Mouse (Mus musculus) hindbrain, postnatal 0 days (tissue): ENCODE results near the gene Hs3st3b1. TPM values are rescaled to one million over a fixed set of nuclear protein-coding genes. Genes with fewer than 3 reads are reported as not detected.

ENCODE experiments used
- ATAC-seq: fragments of 200-750 bp; cut with Nextera tagmentation; 2 replicates; pipeline ENCODE4 v1.8.0; 2017; ENCODE audit warnings: mild to moderate bottlenecking, moderate TSS enrichment, moderate library complexity
- DNase-seq: peaks from one replicate; pipeline ENCODE4 v3.0.0-alpha.2; 2015; ENCODE audit warnings: low spot score
- H3K27ac ChIP-seq: fragments of 300-500 bp; sonication (generic); 2 replicates; pipeline ENCODE4 v1.5.1; 2014; ENCODE audit warnings: mild to moderate bottlenecking
- H3K27me3 ChIP-seq: fragments of 300-500 bp; sonication (generic); 2 replicates; pipeline ENCODE4 v1.6.1; 2014; ENCODE audit warnings: low read length, mixed read lengths; ENCODE audit not compliant: insufficient read depth
- H3K36me3 ChIP-seq: fragments of 300-500 bp; sonication (generic); 2 replicates; pipeline ENCODE4 v1.6.1; 2014; ENCODE audit warnings: low read length, mixed read lengths; ENCODE audit not compliant: insufficient read depth
- H3K4me1 ChIP-seq: fragments of 300-500 bp; sonication (generic); 2 replicates; pipeline ENCODE4 v1.6.1; 2014; ENCODE audit warnings: antibody characterized with exemption, low read length, mixed read lengths; ENCODE audit not compliant: insufficient read depth
- H3K4me2 ChIP-seq: fragments of 300-500 bp; sonication (generic); 2 replicates; pipeline ENCODE4 v1.6.1; 2014; ENCODE audit warnings: low read depth, mild to moderate bottlenecking, low read length, moderate library complexity, mixed read lengths
- H3K4me3 ChIP-seq: fragments of 300-500 bp; sonication (generic); 2 replicates; pipeline ENCODE4 v1.5.1; 2014; ENCODE audit warnings: low read length
- H3K9ac ChIP-seq: fragments of 300-500 bp; sonication (generic); replicated peaks from 2 replicates; pipeline ENCODE4 v1.6.1; 2014; ENCODE audit warnings: mild to moderate bottlenecking, low read length, moderate library complexity, mixed read lengths
- H3K9me3 ChIP-seq: fragments of 300-500 bp; sonication (generic); 2 replicates; pipeline ENCODE4 v1.6.1; 2016; ENCODE audit warnings: low read length, mixed read lengths
- CTCF ChIP-seq: IDR thresholded peaks from 2 replicates; pipeline ENCODE4 v1.5.1; 2016; ENCODE audit warnings: antibody characterized with exemption, control low read depth, low read depth
- WGBS: fragments of 180-500 bp; shearing (Covaris S2); extraction: QIAGEN DNeasy Blood & Tissue Kit; methylation state at CpG from one replicate; pipeline ENCODE4 v1.1.7; 2014; 5-methylcytosine and 5-hydroxymethylcytosine counted together
- polyA plus RNA-seq: library from polyadenylated mRNA; unstranded; fragments of >200 nt; fragmentation: Nextera tagmentation; extraction: Ambion mirVana; gene quantifications from 2 replicates; pipeline ENCODE4 v1.2.1, GENCODE M21; 2015
- total RNA-seq: library from RNA; depleted of rRNA; stranded (reverse); fragments of >200 nt; gene quantifications from 2 replicates; pipeline ENCODE4 v1.2.3, GENCODE M21; 2014

The Hs3st3b1 gene
- total and polyA plus RNA-seq, 2 experiments from 2014 or later, result 2.6 to 13.3 TPM

- H3K9me3 ChIP-seq, result no peaks in the 10 kb centered on the region
- DNase-seq, result peak; percentile 31
- H3K4me3 ChIP-seq, result no peak overlapping the region
- no peaks in the 10 kb centered on the region for H3K36me3 ChIP-seq
- no peak overlapping the region for H3K4me2 ChIP-seq
- no peak for TF ChIP-seq CTCF
- H3K27me3 ChIP-seq, result 0 out of 2 replicates have a peak, but pooled peaks cover 5% of the 10 kb centered on the region
- H3K4me1 ChIP-seq, result no peaks in the 10 kb centered on the region
- no peak overlapping the region for H3K27ac ChIP-seq
- ATAC-seq, result no peak
- 75% methylated on average over 9 of the region's 9 CpGs for WGBS
- no peak overlapping the region for H3K9ac ChIP-seq
These were observed 15.3 kb downstream of the Hs3st3b1 start for GRCm38 (mm10) chr11:63906552-63907353.

- no peaks in the 10 kb centered on the region for H3K27me3 ChIP-seq
- no peak for DNase-seq
- ATAC-seq, result no peak
- no peaks in the 10 kb centered on the region for H3K36me3 ChIP-seq
- no peak overlapping the region for H3K4me2 ChIP-seq
- H3K9ac ChIP-seq, result no peak overlapping the region
- H3K4me3 ChIP-seq, result no peak overlapping the region
- H3K27ac ChIP-seq, result no peak overlapping the region
- no peaks in the 10 kb centered on the region for H3K4me1 ChIP-seq
- TF ChIP-seq CTCF, result no peak
- 38% methylated on average over 4 of the region's 4 CpGs for WGBS
- no peaks in the 10 kb centered on the region for H3K9me3 ChIP-seq
These were observed 17.3 kb downstream of the Hs3st3b1 start for GRCm38 (mm10) chr11:63904787-63905186.

- DNase-seq (peak; percentile 41), ATAC-seq (peak; percentile 32; the same call in 1 of the 2 replicates)
- H3K4me2 ChIP-seq, result no peak overlapping the region
- H3K36me3 ChIP-seq, result no peaks in the 10 kb centered on the region
- WGBS, result 24% methylated on average over 9 of the region's 9 CpGs
- no peaks in the 10 kb centered on the region for H3K27me3 ChIP-seq
- no peak overlapping the region for H3K9ac ChIP-seq
- no peaks in the 10 kb centered on the region for H3K9me3 ChIP-seq
- no peak overlapping the region for H3K4me3 ChIP-seq
- TF ChIP-seq CTCF, result no peak
- H3K27ac ChIP-seq, result no peak overlapping the region
- H3K4me1 ChIP-seq, result no peaks in the 10 kb centered on the region
These were observed 23.5 kb downstream of the Hs3st3b1 start for GRCm38 (mm10) chr11:63898509-63899168.

GRCm38 (mm10) chr11:63897856-63898508 lies 24.1 kb downstream of the Hs3st3b1 start:
- ATAC-seq, result no peak
- no peak overlapping the region for H3K4me3 ChIP-seq
- H3K4me1 ChIP-seq, result no peaks in the 10 kb centered on the region
- no peaks in the 10 kb centered on the region for H3K36me3 ChIP-seq
- no peaks in the 10 kb centered on the region for H3K9me3 ChIP-seq
- H3K27me3 ChIP-seq, result no peaks in the 10 kb centered on the region
- TF ChIP-seq CTCF, result no peak
- H3K9ac ChIP-seq, result no peak overlapping the region
- H3K4me2 ChIP-seq, result no peak overlapping the region
- no peak overlapping the region for H3K27ac ChIP-seq
- 49% methylated on average over 13 of the region's 13 CpGs for WGBS
- no peak for DNase-seq

GRCm38 (mm10) chr11:63897011-63897410 lies 25.1 kb downstream of the Hs3st3b1 start:
- Histone ChIP-seq H3K4me2 (no peak overlapping the region), H3K4me3 (no peak overlapping the region), H3K27ac (no peak overlapping the region), H3K36me3 (no peaks in the 10 kb centered on the region), H3K27me3 (no peaks in the 10 kb centered on the region), H3K4me1 (no peaks in the 10 kb centered on the region), H3K9me3 (no peaks in the 10 kb centered on the region), H3K9ac (no peak overlapping the region)
- no peak for ATAC-seq
- TF ChIP-seq CTCF, result no peak
- DNase-seq, result no peak
- 71% methylated on average over 2 of the region's 2 CpGs for WGBS

- DNase-seq, result no peak
- TF ChIP-seq CTCF, result no peak
- no peak overlapping the region for H3K9ac ChIP-seq
- 81% methylated on average over 6 of the region's 6 CpGs for WGBS
- H3K27ac ChIP-seq, result no peak overlapping the region
- H3K4me1 ChIP-seq, result no peaks in the 10 kb centered on the region
- no peaks in the 10 kb centered on the region for H3K9me3 ChIP-seq
- H3K36me3 ChIP-seq, result no peaks in the 10 kb centered on the region
- no peak overlapping the region for H3K4me2 ChIP-seq
- no peaks in the 10 kb centered on the region for H3K27me3 ChIP-seq
- no peak for ATAC-seq
- no peak overlapping the region for H3K4me3 ChIP-seq
These were observed 27.9 kb downstream of the Hs3st3b1 start for GRCm38 (mm10) chr11:63894188-63894587.
